Mouse (Mus musculus): ENCODE data around the gene Garnl3. TPM values are rescaled to one million over a fixed set of nuclear protein-coding genes. Genes with fewer than 3 reads are reported as not detected.
"Not testable (repeated sequence)": the region's sequence is repeated elsewhere in the genome, so short reads cannot be mapped to it uniquely, and the experiment has no call there.

Garnl3 gene
- total RNA-seq, 2 experiments from 2014 or later = not detected

DNA sequence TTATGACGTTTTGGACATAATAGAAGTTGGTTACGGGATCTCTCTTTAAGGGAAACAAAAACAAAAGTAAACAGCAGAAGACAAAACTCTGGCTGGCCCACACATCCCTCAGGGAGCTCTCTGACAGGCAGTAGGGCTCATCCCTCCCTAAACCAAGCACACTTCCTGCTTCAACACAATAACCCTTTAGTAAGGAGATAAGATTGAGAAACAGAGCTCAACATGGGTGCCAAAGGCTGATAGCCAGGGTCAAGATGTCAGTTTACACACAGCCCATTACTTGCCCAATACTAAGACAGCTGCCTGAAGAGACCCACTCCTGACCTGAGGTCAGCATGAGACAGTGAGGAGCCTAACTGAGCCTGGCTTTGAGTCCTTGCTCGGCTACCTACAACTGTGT, 89.9 kb downstream of the Garnl3 start:
- no peak for ATAC-seq (replicated peaks; ENCODE audit: low FRiP score, poor library complexity, severe bottlenecking)

- ATAC-seq (replicated peaks; ENCODE audit: low FRiP score, poor library complexity, severe bottlenecking) = no peak
Measured at GRCm38 (mm10) chr2:33037429-33037828, 94.0 kb downstream of the Garnl3 start.

GRCm38 (mm10) chr2:33035297-33035696, 96.2 kb downstream of the Garnl3 start:
- no peak for ATAC-seq (replicated peaks; ENCODE audit: low FRiP score, poor library complexity, severe bottlenecking)

DNA sequence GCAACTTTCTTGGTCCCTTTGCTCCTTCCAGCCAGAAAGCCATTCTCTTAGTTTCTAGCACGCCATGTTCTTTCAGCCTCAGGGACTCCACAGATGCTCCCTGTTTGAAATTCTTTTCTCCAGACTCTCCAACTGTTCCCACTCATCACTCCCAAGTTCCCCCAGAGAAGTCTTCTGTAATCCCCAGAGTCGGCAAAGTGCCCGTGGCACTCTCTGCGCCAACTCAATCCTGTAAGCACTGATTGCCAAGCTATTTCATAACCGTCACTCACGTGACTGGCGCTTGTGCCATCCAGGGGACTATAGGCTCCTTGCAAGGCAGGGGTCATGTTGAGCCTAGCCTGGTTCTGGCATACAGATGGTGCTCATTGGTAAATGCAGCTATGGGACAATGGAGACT, 98.2 kb downstream of the Garnl3 start:
- no peak for ATAC-seq (replicated peaks; ENCODE audit: low FRiP score, poor library complexity, severe bottlenecking)

DNA sequence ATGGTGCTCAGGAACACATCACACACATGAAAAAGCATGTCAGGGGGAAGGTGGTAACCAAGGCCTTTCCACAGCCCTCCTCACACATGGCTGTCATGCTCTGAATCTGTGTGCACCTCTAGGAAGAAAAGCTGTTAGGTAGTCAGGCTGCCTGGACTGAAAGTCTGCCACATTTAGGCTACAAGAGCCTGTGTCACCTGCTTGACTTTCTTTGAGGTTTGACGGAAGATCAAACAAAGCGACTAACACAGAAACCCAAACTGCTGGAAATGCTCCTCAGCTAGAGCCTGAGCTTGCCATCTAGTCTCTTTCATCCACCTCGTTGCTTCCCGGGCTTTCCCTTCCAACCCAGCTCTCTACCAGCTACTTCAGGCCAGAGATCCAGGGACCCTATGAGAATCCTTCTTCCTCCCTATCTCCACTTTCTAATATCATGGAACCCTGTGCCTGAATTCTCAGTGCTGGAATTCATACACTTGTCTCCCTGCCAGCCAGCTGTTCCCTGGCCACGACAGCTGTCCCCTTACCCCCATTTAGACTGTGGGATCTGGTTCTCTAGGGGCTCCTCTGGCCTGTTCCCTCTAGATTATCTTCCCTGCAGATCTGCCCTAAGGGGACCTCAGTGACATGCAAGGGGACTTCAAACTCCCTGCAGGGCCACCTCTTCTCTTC, 98.9 kb downstream of the Garnl3 start:
- ATAC-seq (replicated peaks; ENCODE audit: low FRiP score, poor library complexity, severe bottlenecking) = no peak

- ATAC-seq (replicated peaks; ENCODE audit: low FRiP score, poor library complexity, severe bottlenecking) = no peak
Measured at GRCm38 (mm10) chr2:33025040-33025439, 106.4 kb downstream of the Garnl3 start.

DNA sequence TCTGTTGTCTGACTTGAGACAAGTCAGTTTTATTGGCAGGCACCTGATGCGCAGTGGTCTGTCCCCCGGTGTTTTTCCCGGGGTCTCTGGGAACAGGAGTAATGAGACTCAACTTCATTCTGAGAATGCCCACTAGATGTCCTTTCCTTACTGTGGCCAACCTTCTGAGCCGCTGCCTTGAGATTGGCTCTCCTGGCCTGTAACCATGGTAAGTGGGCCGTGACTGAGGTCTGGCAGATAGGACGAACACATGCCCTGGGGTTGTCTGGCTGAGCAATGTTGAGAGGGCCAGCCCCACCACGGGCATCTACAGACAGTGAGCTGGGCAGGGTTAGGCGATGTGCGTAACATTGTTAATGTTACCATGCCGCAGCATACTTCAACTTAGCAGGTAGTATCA, 106.9 kb downstream of the Garnl3 start:
- ATAC-seq (replicated peaks; ENCODE audit: low FRiP score, poor library complexity, severe bottlenecking) = no peak

GRCm38 (mm10) chr2:33022846-33023245, 108.6 kb downstream of the Garnl3 start:
- no peak for ATAC-seq (replicated peaks; ENCODE audit: low FRiP score, poor library complexity, severe bottlenecking)

DNA sequence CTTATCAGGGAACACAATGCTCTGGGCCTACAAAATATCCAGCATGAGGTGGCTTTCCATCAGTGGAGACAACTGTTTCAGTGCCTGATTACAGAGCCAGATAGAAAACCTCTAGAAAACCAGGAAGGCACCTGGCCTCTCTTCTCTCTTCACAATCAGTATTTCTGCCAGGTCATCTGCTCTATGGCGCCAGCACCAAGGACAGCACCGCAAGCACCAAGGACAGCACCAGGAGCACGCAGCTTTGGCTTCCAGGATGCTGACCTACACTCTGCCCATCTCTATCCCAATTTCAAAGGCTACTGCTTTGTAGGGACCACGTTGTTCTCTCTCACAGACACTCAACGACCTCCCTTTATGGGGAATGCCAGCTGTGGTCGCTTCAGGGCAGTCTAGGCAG, 113.4 kb downstream of the Garnl3 start:
- ATAC-seq (replicated peaks; ENCODE audit: low FRiP score, poor library complexity, severe bottlenecking) = no peak

DNA sequence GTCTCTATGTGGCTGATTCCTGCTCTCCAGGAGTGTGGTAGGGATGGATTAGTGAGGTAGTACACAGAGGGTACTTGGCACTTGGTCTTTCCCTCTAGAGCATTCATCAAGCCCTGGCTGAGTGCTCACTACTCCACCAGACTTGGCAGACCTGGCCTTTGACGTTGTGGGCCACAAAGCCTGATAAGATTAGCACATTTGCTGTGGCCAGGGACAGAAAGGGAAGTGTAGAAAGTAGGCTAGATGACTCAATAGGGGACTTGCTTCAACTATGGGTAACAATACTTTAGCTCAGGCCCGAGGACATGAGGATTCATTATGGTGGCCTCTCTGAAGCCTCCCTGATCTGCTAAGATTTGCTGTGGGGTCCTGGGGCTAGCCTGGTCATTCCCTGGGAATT, 114.3 kb downstream of the Garnl3 start:
- no peak for ATAC-seq (replicated peaks; ENCODE audit: low FRiP score, poor library complexity, severe bottlenecking)

- no peak for ATAC-seq (replicated peaks; ENCODE audit: low FRiP score, poor library complexity, severe bottlenecking)
Measured at GRCm38 (mm10) chr2:33014877-33015276, 116.6 kb downstream of the Garnl3 start.

- not testable (repeated sequence) for ATAC-seq (replicated peaks; ENCODE audit: low FRiP score, poor library complexity, severe bottlenecking)
Measured at GRCm38 (mm10) chr2:33009055-33009454, 122.4 kb downstream of the Garnl3 start.

DNA sequence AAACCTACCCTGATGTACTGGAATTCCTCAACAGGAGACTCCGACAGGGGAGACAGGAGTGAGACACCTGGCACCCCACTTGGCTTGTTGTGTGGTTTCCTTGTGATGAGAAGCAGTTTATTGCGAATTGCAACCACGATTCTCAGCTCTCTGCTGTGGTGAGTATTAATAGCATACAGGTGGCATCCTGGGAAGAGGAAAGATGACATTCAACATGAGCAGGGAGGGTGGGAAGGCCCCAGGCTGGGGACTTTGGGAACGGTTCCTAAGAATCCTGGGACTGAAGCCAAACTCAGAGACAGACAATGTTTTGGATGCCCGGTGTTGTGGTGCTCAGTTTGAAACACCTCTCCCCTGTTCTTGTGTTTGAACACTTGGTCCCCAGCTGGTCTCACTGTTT, 126.4 kb downstream of the Garnl3 start:
- ATAC-seq (replicated peaks; ENCODE audit: low FRiP score, poor library complexity, severe bottlenecking) = no peak

DNA sequence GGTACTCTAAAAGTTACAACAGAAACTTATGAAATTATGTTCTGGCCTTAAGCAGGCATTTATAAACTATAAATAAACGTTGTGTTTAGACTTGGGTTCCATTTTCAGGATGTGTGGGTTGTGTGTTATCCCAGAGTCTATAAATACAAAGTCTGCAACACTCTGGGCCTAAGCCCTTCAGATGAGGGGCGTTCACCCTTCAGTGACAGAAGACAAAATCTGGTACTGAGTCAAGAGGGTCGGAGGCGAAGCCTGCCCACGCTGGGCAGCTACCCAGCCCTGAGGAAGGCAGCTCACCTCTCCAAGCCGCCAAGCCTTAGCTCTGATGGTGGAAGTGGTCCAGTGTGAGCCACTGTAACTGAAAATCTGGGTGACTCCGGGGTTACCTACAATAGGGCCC, 129.3 kb downstream of the Garnl3 start:
- no peak for ATAC-seq (replicated peaks; ENCODE audit: low FRiP score, poor library complexity, severe bottlenecking)

DNA sequence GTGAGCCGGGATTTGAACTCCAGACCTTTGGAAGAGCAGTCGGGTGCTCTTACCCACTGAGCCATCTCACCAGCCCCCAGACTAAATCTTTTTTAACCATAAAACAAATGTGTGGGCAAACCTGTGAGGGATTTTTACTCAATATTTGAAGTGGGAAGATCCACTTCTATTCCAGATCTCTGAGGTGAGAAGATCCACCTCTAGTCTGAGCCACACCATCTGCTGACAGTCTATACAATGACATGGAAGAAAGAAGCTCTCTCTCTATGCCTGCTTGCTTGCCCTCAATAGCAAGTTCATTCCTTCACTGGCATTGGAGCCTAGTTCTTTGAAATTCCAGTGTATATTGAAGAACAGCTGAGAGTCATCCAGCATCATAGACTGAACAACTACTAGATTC, 131.7 kb downstream of the Garnl3 start:
- ATAC-seq (replicated peaks; ENCODE audit: low FRiP score, poor library complexity, severe bottlenecking) = no peak

- no peak for ATAC-seq (replicated peaks; ENCODE audit: low FRiP score, poor library complexity, severe bottlenecking)
Measured at GRCm38 (mm10) chr2:32997792-32998191, 133.7 kb downstream of the Garnl3 start.

DNA sequence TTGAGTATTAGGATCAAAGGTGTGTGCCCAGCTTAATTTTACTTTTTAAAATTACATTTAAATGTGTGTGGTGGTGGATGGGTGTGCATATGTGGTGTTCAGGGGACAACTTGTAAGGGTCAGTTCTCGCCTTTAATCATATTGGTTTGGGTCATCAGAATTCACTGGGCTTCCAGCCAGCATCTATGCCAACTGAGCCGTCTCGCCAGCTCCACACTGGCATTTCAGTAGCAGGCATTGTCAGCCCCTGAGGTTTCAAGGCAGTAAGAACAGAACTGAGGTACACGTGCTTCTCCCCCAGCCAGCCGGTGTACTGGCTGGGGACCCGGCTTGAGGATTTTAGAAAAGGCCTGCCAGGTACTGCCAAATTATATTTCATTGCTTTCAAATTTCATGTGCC, 134.4 kb downstream of the Garnl3 start:
- no peak for ATAC-seq (replicated peaks; ENCODE audit: low FRiP score, poor library complexity, severe bottlenecking)

DNA sequence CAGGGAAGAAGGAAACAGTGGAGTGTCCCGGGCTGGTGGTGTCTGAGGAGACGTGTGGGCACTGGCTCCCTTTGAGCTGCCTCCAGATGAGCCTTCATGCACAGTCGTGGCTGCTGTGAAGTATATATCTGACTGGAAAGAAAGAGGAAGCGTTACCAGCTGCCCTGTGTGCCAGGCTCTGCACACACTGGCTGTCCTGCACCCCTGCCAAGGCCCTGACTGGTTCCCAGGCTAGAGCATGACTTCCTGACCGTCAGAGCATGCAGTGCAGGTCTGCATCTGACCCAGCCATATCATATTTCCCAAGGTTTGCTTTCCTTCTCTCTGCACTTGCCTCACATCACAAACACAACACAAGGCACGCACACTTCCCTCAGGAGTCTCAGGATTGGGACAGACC, 139.3 kb downstream of the Garnl3 start:
- no peak for ATAC-seq (replicated peaks; ENCODE audit: low FRiP score, poor library complexity, severe bottlenecking)

- ATAC-seq (replicated peaks; ENCODE audit: low FRiP score, poor library complexity, severe bottlenecking) = no peak
Measured at GRCm38 (mm10) chr2:32990167-32990832, 141.2 kb downstream of the Garnl3 start.

GRCm38 (mm10) chr2:32989376-32989775, 142.1 kb downstream of the Garnl3 start:
- no peak for ATAC-seq (replicated peaks; ENCODE audit: low FRiP score, poor library complexity, severe bottlenecking)

DNA sequence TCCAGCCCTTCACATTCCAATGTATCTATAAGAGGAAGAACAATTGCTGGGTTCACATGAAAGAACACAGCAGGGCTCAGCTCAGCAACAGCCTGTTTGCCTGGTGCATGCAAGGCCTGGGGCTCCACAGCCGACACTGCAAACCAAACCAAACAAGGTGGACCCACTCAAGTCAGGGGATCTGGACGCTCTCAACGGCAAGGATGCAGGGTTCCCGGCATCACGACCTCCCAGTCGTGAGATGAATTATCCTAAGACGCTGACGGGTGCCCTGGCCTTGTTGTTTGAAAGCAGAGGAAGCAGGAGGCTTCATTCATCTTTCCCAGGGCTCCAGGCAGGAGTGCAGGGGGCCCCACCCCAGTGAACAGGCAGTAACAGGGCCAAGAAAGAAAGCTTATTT, 145.6 kb downstream of the Garnl3 start:
- ATAC-seq (replicated peaks; ENCODE audit: low FRiP score, poor library complexity, severe bottlenecking) = no peak

- ATAC-seq (replicated peaks; ENCODE audit: low FRiP score, poor library complexity, severe bottlenecking) = no peak
Measured at GRCm38 (mm10) chr2:32983617-32984016, 147.8 kb downstream of the Garnl3 start.
